Mouse (Mus musculus): ENCODE data around the gene Cyth3. TPM values are rescaled to one million over a fixed set of nuclear protein-coding genes. Genes with fewer than 3 reads are reported as not detected.

Gene Cyth3
- polyA plus RNA-seq, 1 experiment from 2014 or later, result 31.5 TPM

- Histone ChIP-seq H3K27me3 (no peaks in the 10 kb centered on the region), H3K4me2 (replicated peaks) (no peak overlapping the region), H3K9ac (replicated peaks) (no peak overlapping the region), H3K27ac (no peak overlapping the region), H3K4me1 (replicated peaks) (no peaks in the 10 kb centered on the region), H3K4me3 (replicated peaks) (no peak overlapping the region), H3K9me3 (no peaks in the 10 kb centered on the region), H3K36me3 (no peaks in the 10 kb centered on the region)
- 88% methylated on average over 6 of the region's 6 CpGs for WGBS
- ATAC-seq, result no peak
These were observed 56.5 kb downstream of the Cyth3 start for GRCm38 (mm10) chr5:143678634-143679271.

- no peak for ATAC-seq
- Histone ChIP-seq H3K36me3 (no peaks in the 10 kb centered on the region), H3K4me3 (replicated peaks) (no peak overlapping the region), H3K27ac (no peak overlapping the region), H3K9ac (replicated peaks) (no peak overlapping the region), H3K4me1 (replicated peaks) (no peaks in the 10 kb centered on the region), H3K4me2 (replicated peaks) (no peak overlapping the region), H3K9me3 (no peaks in the 10 kb centered on the region), H3K27me3 (no peaks in the 10 kb centered on the region)
- 63% methylated on average over 6 of the region's 6 CpGs for WGBS
These were observed 57.4 kb downstream of the Cyth3 start for GRCm38 (mm10) chr5:143679654-143680053.

GRCm38 (mm10) chr5:143683696-143684095, 61.4 kb downstream of the Cyth3 start:
- Histone ChIP-seq H3K4me3 (replicated peaks) (no peak overlapping the region), H3K9ac (replicated peaks) (no peak overlapping the region), H3K9me3 (no peaks in the 10 kb centered on the region), H3K36me3 (peaks cover 15% of the 10 kb centered on the region), H3K4me1 (replicated peaks) (no peaks in the 10 kb centered on the region), H3K27ac (no peak overlapping the region), H3K4me2 (replicated peaks) (no peak overlapping the region), H3K27me3 (no peaks in the 10 kb centered on the region)
- no peak for ATAC-seq
- 80% methylated on average over 6 of the region's 6 CpGs for WGBS

- H3K9me3 ChIP-seq, result no peaks in the 10 kb centered on the region
- H3K27me3 ChIP-seq, result no peaks in the 10 kb centered on the region
- no peak overlapping the region for H3K4me2 ChIP-seq (replicated peaks)
- H3K9ac ChIP-seq (replicated peaks), result no peak overlapping the region
- no peaks in the 10 kb centered on the region for H3K4me1 ChIP-seq (replicated peaks)
- WGBS, result 77% methylated on average over 8 of the region's 8 CpGs
- peaks cover 15% of the 10 kb centered on the region for H3K36me3 ChIP-seq
- no peak for ATAC-seq
- H3K27ac ChIP-seq, result no peak overlapping the region
- H3K4me3 ChIP-seq (replicated peaks), result no peak overlapping the region
These were observed 62.7 kb downstream of the Cyth3 start for GRCm38 (mm10) chr5:143684911-143685390.

- H3K4me3 ChIP-seq (replicated peaks), result no peak overlapping the region
- no peak overlapping the region for H3K27ac ChIP-seq
- ATAC-seq, result no peak
- no peak overlapping the region for H3K9ac ChIP-seq (replicated peaks)
- no peaks in the 10 kb centered on the region for H3K9me3 ChIP-seq
- H3K4me2 ChIP-seq (replicated peaks), result no peak overlapping the region
- no peaks in the 10 kb centered on the region for H3K4me1 ChIP-seq (replicated peaks)
- H3K27me3 ChIP-seq, result no peaks in the 10 kb centered on the region
- WGBS, result 92% methylated on average over 3 of the region's 3 CpGs
- H3K36me3 ChIP-seq, result peaks cover 17% of the 10 kb centered on the region
These were observed 64.2 kb downstream of the Cyth3 start for GRCm38 (mm10) chr5:143686456-143686855.

GRCm38 (mm10) chr5:143687589-143687988, 65.3 kb downstream of the Cyth3 start:
- no peak for ATAC-seq
- 97% methylated on average over 3 of the region's 3 CpGs for WGBS
- Histone ChIP-seq H3K4me3 (replicated peaks) (no peak overlapping the region), H3K4me2 (replicated peaks) (no peak overlapping the region), H3K4me1 (replicated peaks) (no peaks in the 10 kb centered on the region), H3K27me3 (no peaks in the 10 kb centered on the region), H3K36me3 (peaks cover 22% of the 10 kb centered on the region), H3K9ac (replicated peaks) (no peak overlapping the region), H3K27ac (no peak overlapping the region), H3K9me3 (no peaks in the 10 kb centered on the region)

GRCm38 (mm10) chr5:143690392-143690791, 68.1 kb downstream of the Cyth3 start:
- Histone ChIP-seq H3K9ac (replicated peaks) (no peak overlapping the region), H3K4me1 (replicated peaks) (no peaks in the 10 kb centered on the region), H3K4me3 (replicated peaks) (no peak overlapping the region), H3K9me3 (no peaks in the 10 kb centered on the region), H3K27me3 (no peaks in the 10 kb centered on the region), H3K27ac (no peak overlapping the region), H3K36me3 (peaks cover 35% of the 10 kb centered on the region), H3K4me2 (replicated peaks) (no peak overlapping the region)
- 91% methylated on average over 9 of the region's 9 CpGs for WGBS
- no peak for ATAC-seq

GRCm38 (mm10) chr5:143690926-143691325, 68.7 kb downstream of the Cyth3 start:
- Histone ChIP-seq H3K9me3 (no peaks in the 10 kb centered on the region), H3K9ac (replicated peaks) (no peak overlapping the region), H3K4me3 (replicated peaks) (no peak overlapping the region), H3K27ac (no peak overlapping the region), H3K27me3 (no peaks in the 10 kb centered on the region), H3K36me3 (peaks cover 35% of the 10 kb centered on the region), H3K4me2 (replicated peaks) (no peak overlapping the region), H3K4me1 (replicated peaks) (no peaks in the 10 kb centered on the region)
- WGBS, result 95% methylated on average over 5 of the region's 5 CpGs
- no peak for ATAC-seq

- 69% methylated on average over 3 of the region's 3 CpGs for WGBS
- no peak for ATAC-seq
- no peaks in the 10 kb centered on the region for H3K4me1 ChIP-seq (replicated peaks)
These were observed 74.1 kb downstream of the Cyth3 start for GRCm38 (mm10) chr5:143696323-143696722.

GRCm38 (mm10) chr5:143698454-143698853, 76.2 kb downstream of the Cyth3 start:
- no peaks in the 10 kb centered on the region for H3K4me1 ChIP-seq (replicated peaks)
- no peak overlapping the region for H3K4me2 ChIP-seq (replicated peaks)
- H3K9ac ChIP-seq (replicated peaks), result no peak overlapping the region
- H3K27me3 ChIP-seq, result no peaks in the 10 kb centered on the region
- ATAC-seq, result no peak
- 94% methylated on average over 4 of the region's 4 CpGs for WGBS
- no peak overlapping the region for H3K27ac ChIP-seq
- H3K9me3 ChIP-seq, result no peaks in the 10 kb centered on the region
- peaks cover 65% of the 10 kb centered on the region for H3K36me3 ChIP-seq
- H3K4me3 ChIP-seq (replicated peaks), result no peak overlapping the region

More at GRCm38 (mm10) chr5:143696323-143696722, 74.1 kb downstream of the Cyth3 start:
- Histone ChIP-seq H3K27ac (no peak overlapping the region), H3K27me3 (no peaks in the 10 kb centered on the region), H3K4me2 (replicated peaks) (no peak overlapping the region), H3K9me3 (no peaks in the 10 kb centered on the region), H3K36me3 (peaks cover 51% of the 10 kb centered on the region), H3K9ac (replicated peaks) (no peak overlapping the region), H3K4me3 (replicated peaks) (no peak overlapping the region)

- no peak for ATAC-seq
- no peaks in the 10 kb centered on the region for H3K4me1 ChIP-seq (replicated peaks)
- no peak overlapping the region for H3K9ac ChIP-seq (replicated peaks)
- H3K27ac ChIP-seq, result no peak overlapping the region
- H3K4me3 ChIP-seq (replicated peaks), result no peak overlapping the region
- no peaks in the 10 kb centered on the region for H3K27me3 ChIP-seq
- H3K9me3 ChIP-seq, result no peaks in the 10 kb centered on the region
- H3K4me2 ChIP-seq (replicated peaks), result no peak overlapping the region
- H3K36me3 ChIP-seq, result peaks cover 63% of the 10 kb centered on the region
- 90% methylated on average over 5 of the region's 5 CpGs for WGBS
These were observed 78.0 kb downstream of the Cyth3 start for GRCm38 (mm10) chr5:143700247-143700646.

- 86% methylated on average over 10 of the region's 10 CpGs for WGBS
- H3K27ac ChIP-seq, result no peak overlapping the region
- no peak for ATAC-seq
These were observed 78.8 kb downstream of the Cyth3 start for GRCm38 (mm10) chr5:143701074-143701473.

More at GRCm38 (mm10) chr5:143701074-143701473, 78.8 kb downstream of the Cyth3 start:
- no peaks in the 10 kb centered on the region for H3K9me3 ChIP-seq
- H3K9ac ChIP-seq (replicated peaks), result no peak overlapping the region
- 0 out of 2 replicates have a peak, but pooled peaks cover 3% of the 10 kb centered on the region for H3K4me1 ChIP-seq (replicated peaks)
- no peak overlapping the region for H3K4me2 ChIP-seq (replicated peaks)
- peaks cover 63% of the 10 kb centered on the region for H3K36me3 ChIP-seq
- no peak overlapping the region for H3K4me3 ChIP-seq (replicated peaks)
- H3K27me3 ChIP-seq, result no peaks in the 10 kb centered on the region

Data from midbrain, embryonic 13.5 days (tissue).